Mouse (Mus musculus): ENCODE measurements at regions not wholly inside any gene's neighbourhood (a gene's known extent, or its start where the extent isn't known, plus 50 kb on each side); places are given as distances from the start of the nearest gene placed in this dataset.

- no peak overlapping the region for H3K9ac ChIP-seq
- H3K27me3 ChIP-seq: no peaks in the 10 kb centered on the region
- H3K4me2 ChIP-seq (replicated peaks): no peak overlapping the region
- H3K9me3 ChIP-seq (replicated peaks): no peaks in the 10 kb centered on the region
- 42% methylated on average over 4 of the region's 4 CpGs for WGBS
- no peaks in the 10 kb centered on the region for H3K36me3 ChIP-seq
- no peak overlapping the region for H3K27ac ChIP-seq (replicated peaks)
- H3K4me3 ChIP-seq (replicated peaks): no peak overlapping the region
- ATAC-seq (ENCODE audit: insufficient number of reproducible peaks, low FRiP score, low TSS enrichment, low read depth): no peak
- peaks cover 31% of the 10 kb centered on the region for H3K4me1 ChIP-seq
Observed at GRCm38 (mm10) chr13:107845838-107846237, 198.4 kb upstream of the Smim15 start.

DNA sequence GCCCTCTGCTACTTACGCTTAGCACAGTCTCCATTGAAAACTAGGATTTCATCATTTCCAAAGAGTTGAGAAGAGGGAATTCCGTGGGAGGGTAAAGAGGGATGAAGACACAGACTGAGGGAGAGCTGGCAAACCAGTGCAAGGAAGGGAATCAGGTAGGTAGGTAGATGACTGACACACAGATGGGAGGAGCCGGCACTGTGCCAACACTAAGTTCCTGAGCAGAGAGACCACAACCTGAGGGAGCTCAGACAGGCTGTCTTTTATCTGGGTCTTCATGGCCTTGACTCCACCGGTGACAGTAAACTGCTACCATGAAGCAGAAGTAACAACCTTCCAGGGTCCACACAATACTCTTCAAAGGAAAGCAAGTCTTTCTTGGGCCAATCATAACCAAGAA lies 200.2 kb upstream of the Smim15 start:
- Histone ChIP-seq H3K9me3 (replicated peaks) (no peaks in the 10 kb centered on the region), H3K27me3 (no peaks in the 10 kb centered on the region), H3K4me1 (peaks cover 31% of the 10 kb centered on the region), H3K36me3 (0 out of 2 replicates have a peak, but pooled peaks cover 2% of the 10 kb centered on the region), H3K9ac (no peak overlapping the region), H3K27ac (replicated peaks) (no peak overlapping the region), H3K4me3 (replicated peaks) (no peak overlapping the region), H3K4me2 (replicated peaks) (no peak overlapping the region)
- WGBS: 78% methylated on average over 4 of the region's 4 CpGs
- no peak for ATAC-seq (ENCODE audit: insufficient number of reproducible peaks, low FRiP score, low TSS enrichment, low read depth)

DNA sequence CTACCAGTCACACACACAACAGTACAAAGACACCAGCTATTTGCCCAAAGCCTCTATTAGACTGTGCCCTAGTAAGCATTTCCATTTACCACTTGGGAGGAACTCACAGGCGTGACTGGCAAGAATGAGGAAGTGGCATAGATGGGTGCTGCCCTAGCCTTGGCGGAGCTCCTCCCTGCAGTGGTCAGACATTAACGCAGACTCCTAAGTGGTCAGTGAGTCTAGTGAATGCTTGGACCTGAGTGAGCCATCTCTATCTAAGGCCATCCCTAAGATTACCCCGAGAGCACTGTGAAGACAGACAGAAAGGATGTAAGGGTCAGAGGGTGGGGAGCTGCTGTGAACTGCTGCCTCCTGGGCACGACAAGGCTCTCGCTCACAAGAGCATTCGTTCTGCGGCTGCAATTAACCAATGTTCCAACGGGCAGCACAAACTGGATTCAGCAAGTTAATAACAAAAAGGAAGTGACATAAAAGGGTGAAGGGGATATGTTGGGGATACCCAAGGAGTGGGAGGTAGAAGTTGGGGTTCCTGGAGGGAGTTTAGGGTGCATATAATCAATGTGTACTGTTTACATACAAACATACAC lies 206.0 kb upstream of the Smim15 start:
- H3K4me3 ChIP-seq (replicated peaks): no peak overlapping the region
- H3K4me2 ChIP-seq (replicated peaks): no peak overlapping the region
- no peaks in the 10 kb centered on the region for H3K9me3 ChIP-seq (replicated peaks)
- no peak overlapping the region for H3K27ac ChIP-seq (replicated peaks)
- ATAC-seq (ENCODE audit: insufficient number of reproducible peaks, low FRiP score, low TSS enrichment, low read depth): no peak
- 0 out of 2 replicates have a peak, but pooled peaks cover 2% of the 10 kb centered on the region for H3K36me3 ChIP-seq
- H3K27me3 ChIP-seq: no peaks in the 10 kb centered on the region
- WGBS: 67% methylated on average over 9 of the region's 9 CpGs
- H3K9ac ChIP-seq: no peak overlapping the region
- H3K4me1 ChIP-seq: peaks cover 11% of the 10 kb centered on the region; the same call in 1 of the 2 replicates

GRCm38 (mm10) chr13:107837206-107837952 lies 206.9 kb upstream of the Smim15 start:
- WGBS: 40% methylated on average over 5 of the region's 5 CpGs
- peaks cover 11% of the 10 kb centered on the region; the same call in 1 of the 2 replicates for H3K4me1 ChIP-seq

DNA sequence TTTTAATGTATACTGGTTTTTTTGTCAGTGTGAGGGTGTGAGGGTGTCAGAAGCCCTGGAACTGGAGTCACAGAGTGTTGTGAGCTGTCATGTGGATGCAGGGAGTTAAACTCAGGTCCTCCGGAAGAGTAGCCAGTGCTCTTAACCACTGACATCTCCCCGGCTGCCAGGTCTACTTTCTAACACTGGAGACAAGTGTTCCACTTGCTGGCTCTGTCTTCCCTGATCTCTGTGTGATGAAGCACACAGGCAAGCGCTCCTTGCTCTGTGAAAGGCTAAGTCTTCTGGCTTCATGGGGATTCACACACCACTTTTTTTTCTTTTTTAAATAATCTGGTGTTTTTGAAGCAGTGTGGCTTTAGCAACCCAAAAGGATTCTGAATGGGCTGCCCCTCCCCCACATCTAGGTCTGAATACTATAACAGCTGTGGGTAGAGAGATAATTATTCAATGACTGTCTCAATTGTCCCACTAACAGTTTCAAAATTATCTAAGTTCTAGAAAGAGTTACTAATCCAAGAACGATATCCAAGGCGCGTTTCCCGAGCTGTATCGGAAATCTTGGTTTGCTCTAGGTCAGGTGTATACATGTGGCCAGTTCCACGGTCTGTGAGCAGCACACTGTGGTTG lies 208.4 kb upstream of the Smim15 start:
- no peaks in the 10 kb centered on the region for H3K9me3 ChIP-seq (replicated peaks)
- H3K4me3 ChIP-seq (replicated peaks): no peak overlapping the region
- H3K4me1 ChIP-seq: peaks cover 18% of the 10 kb centered on the region
- H3K4me2 ChIP-seq (replicated peaks): no peak overlapping the region
- no peak overlapping the region for H3K27ac ChIP-seq (replicated peaks)
- H3K36me3 ChIP-seq: 0 out of 2 replicates have a peak, but pooled peaks cover 2% of the 10 kb centered on the region
- ATAC-seq (ENCODE audit: insufficient number of reproducible peaks, low FRiP score, low TSS enrichment, low read depth): no peak
- WGBS: 65% methylated on average over 9 of the region's 9 CpGs
- no peak overlapping the region for H3K9ac ChIP-seq
- no peaks in the 10 kb centered on the region for H3K27me3 ChIP-seq

More at GRCm38 (mm10) chr13:107837206-107837952, 206.9 kb upstream of the Smim15 start:
- H3K36me3 ChIP-seq: 0 out of 2 replicates have a peak, but pooled peaks cover 2% of the 10 kb centered on the region
- H3K27me3 ChIP-seq: no peaks in the 10 kb centered on the region
- no peak overlapping the region for H3K4me2 ChIP-seq (replicated peaks)
- no peak overlapping the region for H3K4me3 ChIP-seq (replicated peaks)
- no peaks in the 10 kb centered on the region for H3K9me3 ChIP-seq (replicated peaks)
- H3K9ac ChIP-seq: no peak overlapping the region
- no peak for ATAC-seq (ENCODE audit: insufficient number of reproducible peaks, low FRiP score, low TSS enrichment, low read depth)
- no peak overlapping the region for H3K27ac ChIP-seq (replicated peaks)

DNA sequence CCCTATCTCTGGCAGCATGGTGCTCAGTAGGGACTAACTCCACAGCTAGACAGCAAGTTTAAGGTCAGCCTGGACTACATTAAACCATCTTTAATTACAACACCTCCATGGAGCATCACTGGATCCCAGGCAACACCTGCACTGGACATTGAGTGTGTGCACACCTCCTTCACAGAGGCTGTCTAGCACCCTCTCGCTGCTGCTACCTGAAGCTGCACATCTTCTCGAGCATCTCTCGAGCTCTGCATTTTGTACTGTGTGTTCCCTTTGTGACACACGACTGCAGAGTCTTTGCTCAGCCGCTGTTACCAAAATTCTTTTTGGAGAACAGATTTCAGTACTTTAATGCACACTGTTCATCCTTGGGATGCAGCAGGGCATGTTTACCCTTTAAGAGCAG lies 212.2 kb upstream of the Smim15 start:
- no peaks in the 10 kb centered on the region for H3K27me3 ChIP-seq
- no peak overlapping the region for H3K9ac ChIP-seq
- no peak overlapping the region for H3K27ac ChIP-seq (replicated peaks)
- peaks cover 13% of the 10 kb centered on the region for H3K4me1 ChIP-seq
- ATAC-seq (ENCODE audit: insufficient number of reproducible peaks, low FRiP score, low TSS enrichment, low read depth): no peak
- no peak overlapping the region for H3K4me3 ChIP-seq (replicated peaks)
- no peaks in the 10 kb centered on the region for H3K36me3 ChIP-seq
- no peak overlapping the region for H3K4me2 ChIP-seq (replicated peaks)
- H3K9me3 ChIP-seq (replicated peaks): no peaks in the 10 kb centered on the region
- WGBS: 52% methylated on average over 5 of the region's 5 CpGs

- H3K4me1 ChIP-seq: peaks cover 20% of the 10 kb centered on the region
- H3K4me3 ChIP-seq (replicated peaks): peak overlapping the region; percentile 36
- H3K9ac ChIP-seq: no peak overlapping the region
- H3K36me3 ChIP-seq: no peaks in the 10 kb centered on the region
- H3K9me3 ChIP-seq (replicated peaks): no peaks in the 10 kb centered on the region
- peak overlapping the region; percentile 46 for H3K4me2 ChIP-seq (replicated peaks)
- H3K27ac ChIP-seq (replicated peaks): no peak overlapping the region; the same call in 1 of the 2 replicates
- peak; percentile 100 for ATAC-seq (ENCODE audit: insufficient number of reproducible peaks, low FRiP score, low TSS enrichment, low read depth)
- 1% methylated on average over 17 of the region's 17 CpGs for WGBS
- H3K27me3 ChIP-seq: no peaks in the 10 kb centered on the region
Observed at GRCm38 (mm10) chr13:107831221-107831681, 213.0 kb upstream of the Smim15 start.

DNA sequence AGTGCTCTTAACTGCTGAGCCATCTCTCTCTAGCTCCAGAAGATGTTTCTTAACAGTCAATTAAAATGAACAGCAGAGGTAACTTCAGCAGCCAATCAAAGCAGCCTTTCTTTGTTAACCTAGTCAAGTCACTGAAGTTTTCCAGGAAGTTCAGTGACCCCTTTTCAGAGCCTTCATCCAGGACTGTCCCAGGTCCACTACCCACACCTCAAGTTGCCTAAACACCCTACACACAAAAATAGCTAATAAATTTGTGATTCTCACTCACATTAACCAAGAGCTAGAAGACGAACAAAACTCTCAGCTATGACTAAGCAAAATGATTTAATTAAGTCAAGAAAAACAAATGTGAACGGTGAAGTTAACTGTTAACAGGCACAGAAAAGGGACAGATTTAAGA lies 214.0 kb upstream of the Smim15 start:
- H3K9ac ChIP-seq: no peak overlapping the region
- 30% methylated on average over 2 of the region's 2 CpGs for WGBS
- no peak for ATAC-seq (ENCODE audit: insufficient number of reproducible peaks, low FRiP score, low TSS enrichment, low read depth)
- no peak overlapping the region for H3K27ac ChIP-seq (replicated peaks)
- no peak overlapping the region for H3K4me3 ChIP-seq (replicated peaks)
- H3K9me3 ChIP-seq (replicated peaks): no peaks in the 10 kb centered on the region
- H3K4me1 ChIP-seq: peaks cover 15% of the 10 kb centered on the region
- H3K27me3 ChIP-seq: no peaks in the 10 kb centered on the region
- no peaks in the 10 kb centered on the region for H3K36me3 ChIP-seq
- peak overlapping the region; percentile 46; the same call in 1 of the 2 replicates for H3K4me2 ChIP-seq (replicated peaks)

- H3K27ac ChIP-seq (replicated peaks): no peak overlapping the region
- H3K9me3 ChIP-seq (replicated peaks): no peaks in the 10 kb centered on the region
- H3K9ac ChIP-seq: no peak overlapping the region
- no peak overlapping the region for H3K4me2 ChIP-seq (replicated peaks)
- no peaks in the 10 kb centered on the region for H3K27me3 ChIP-seq
- no peaks in the 10 kb centered on the region for H3K36me3 ChIP-seq
- ATAC-seq (ENCODE audit: insufficient number of reproducible peaks, low FRiP score, low TSS enrichment, low read depth): no peak
- WGBS: 89% methylated on average over 4 of the region's 4 CpGs
- peaks cover 15% of the 10 kb centered on the region for H3K4me1 ChIP-seq
- no peak overlapping the region for H3K4me3 ChIP-seq (replicated peaks)
Observed at GRCm38 (mm10) chr13:107829861-107830260, 214.4 kb upstream of the Smim15 start.

DNA sequence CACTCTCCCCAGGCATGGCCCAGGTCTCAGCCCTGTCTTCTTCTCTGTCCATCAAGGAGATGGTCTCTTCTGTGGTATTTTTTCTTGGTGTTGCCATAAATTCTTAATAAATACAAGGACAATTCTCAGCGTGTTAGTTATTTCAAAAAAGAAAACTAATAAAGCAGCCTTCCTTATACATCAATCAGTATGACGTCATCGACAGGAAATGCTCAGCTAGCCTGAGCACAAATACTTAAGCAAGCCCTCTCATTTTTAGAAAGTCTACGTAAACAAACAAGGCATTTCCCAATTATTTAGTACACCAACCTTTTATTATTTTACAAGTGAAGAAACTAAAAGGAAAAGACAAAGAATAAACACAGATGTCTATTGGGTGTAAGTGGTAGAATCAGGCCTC lies 218.6 kb upstream of the Smim15 start:
- Histone ChIP-seq H3K27me3 (no peaks in the 10 kb centered on the region), H3K9me3 (replicated peaks) (no peaks in the 10 kb centered on the region), H3K4me3 (replicated peaks) (no peak overlapping the region), H3K9ac (no peak overlapping the region), H3K36me3 (no peaks in the 10 kb centered on the region), H3K4me2 (replicated peaks) (no peak overlapping the region), H3K27ac (replicated peaks) (no peak overlapping the region), H3K4me1 (peaks cover 16% of the 10 kb centered on the region; the same call in 1 of the 2 replicates)
- WGBS: 77% methylated on average over 4 of the region's 4 CpGs
- no peak for ATAC-seq (ENCODE audit: insufficient number of reproducible peaks, low FRiP score, low TSS enrichment, low read depth)

- WGBS: 67% methylated on average over 1 of the region's 1 CpGs
- H3K9ac ChIP-seq: no peak overlapping the region
- no peak for ATAC-seq (ENCODE audit: insufficient number of reproducible peaks, low FRiP score, low TSS enrichment, low read depth)
Observed at GRCm38 (mm10) chr13:107823342-107823741, 220.9 kb upstream of the Smim15 start.

More at GRCm38 (mm10) chr13:107823342-107823741, 220.9 kb upstream of the Smim15 start:
- Histone ChIP-seq H3K9me3 (replicated peaks) (no peaks in the 10 kb centered on the region), H3K4me2 (replicated peaks) (no peak overlapping the region), H3K4me3 (replicated peaks) (no peak overlapping the region), H3K27ac (replicated peaks) (no peak overlapping the region), H3K27me3 (no peaks in the 10 kb centered on the region), H3K4me1 (peaks cover 16% of the 10 kb centered on the region; the same call in 1 of the 2 replicates), H3K36me3 (no peaks in the 10 kb centered on the region)
